Mouse (Mus musculus) duodenum, adult 2 months (tissue): ENCODE data around the gene Clca4b. TPM values are rescaled to one million over a fixed set of nuclear protein-coding genes. Genes with fewer than 3 reads are reported as not detected.

Source experiments
- polyA plus RNA-seq: library from polyadenylated mRNA; depleted of rRNA; stranded (reverse); fragments of >200 nt; gene quantifications from 2 replicates; pipeline ENCODE4 v1.2.3, GENCODE M21; 2012; ENCODE audit warnings: low replicate concordance; rRNA removed

Clca4b gene
- 18.4 and 76.5 TPM in 2 replicates for polyA plus RNA-seq

GRCm38 (mm10) chr3:144932335-144932734 lies at the start of gene Clca4b:
Gene Clca4b (minus strand): TSS chr3:144932529.

GRCm38 (mm10) chr3:144974945-144975344 lies 42.6 kb upstream of the Clca4b start, which contains the start of gene Clca4a:
Gene Clca4a (minus strand): TSS chr3:144975045.

Other genes starting within 250 kb of the Clca4b start
- gene Sh3glb1, start 212.2 kb downstream of the Clca4b start, polyA plus RNA-seq = 7.0 and 18.6 TPM in 2 replicates
- gene Clca3a1, start 171.6 kb downstream of the Clca4b start, polyA plus RNA-seq = 1.1 and 1.3 TPM in 2 replicates
- 4.4 and 5.1 TPM in 2 replicates for gene Clca3a2, start 113.0 kb downstream of the Clca4b start, polyA plus RNA-seq
- gene Clca3b, start 83.2 kb downstream of the Clca4b start, polyA plus RNA-seq = 26.8 and 44.3 TPM in 2 replicates
- 0.33 and 35.5 TPM in 2 replicates for gene Clca4a, start 42.5 kb upstream of the Clca4b start, polyA plus RNA-seq
- gene Clca1, start 100.2 kb upstream of the Clca4b start, polyA plus RNA-seq = 70.4 and 119 TPM in 2 replicates
- 0.04 and 0.07 TPM in 2 replicates for gene Clca2, start 166.9 kb upstream of the Clca4b start, polyA plus RNA-seq
- 0.24 and 1.6 TPM in 2 replicates for gene Odf2l, start 186.1 kb upstream of the Clca4b start, polyA plus RNA-seq